Mouse (Mus musculus): ENCODE data around the gene Sh3tc1.
A peak's percentile ranks its signal among the peaks of the same experiment; 100 is the strongest.

The Sh3tc1 gene

GRCm38 (mm10) chr5:35739536-35740278, at the start of gene Sh3tc1:
Sh3tc1 (minus strand) TSS chr5:35739987.
- DNase-seq (ENCODE audit: low spot score): peak; percentile 75

- no peak for DNase-seq (ENCODE audit: low spot score)
These were observed 48.9 kb upstream of the Sh3tc1 start for GRCm38 (mm10) chr5:35788719-35789118.

DNA sequence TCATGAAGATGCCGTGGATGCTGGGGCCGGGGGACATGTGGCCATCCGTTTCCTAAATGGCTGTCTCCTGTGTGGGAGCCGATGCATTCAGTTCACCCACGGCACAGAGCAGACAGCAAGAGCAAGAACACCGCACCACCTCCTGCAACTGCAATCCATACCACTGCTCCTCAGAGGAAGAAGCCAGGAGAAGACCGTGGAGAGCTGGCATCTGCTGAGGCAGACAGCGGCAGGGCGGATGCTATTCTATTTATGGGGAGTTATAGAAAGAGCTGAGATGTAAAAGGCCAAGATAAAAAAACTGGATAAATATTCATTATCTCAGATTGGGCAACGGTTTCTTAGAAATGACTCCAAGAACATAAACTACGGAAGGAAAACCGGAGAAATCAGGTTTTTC, 48.1 kb upstream of the Sh3tc1 start:
- DNase-seq (ENCODE audit: low spot score): no peak

- no peak for DNase-seq (ENCODE audit: low spot score)
These were observed 46.1 kb upstream of the Sh3tc1 start for GRCm38 (mm10) chr5:35785853-35786252.

GRCm38 (mm10) chr5:35782648-35783180, 42.9 kb upstream of the Sh3tc1 start:
- DNase-seq (ENCODE audit: low spot score): no peak

GRCm38 (mm10) chr5:35781116-35781515, 41.3 kb upstream of the Sh3tc1 start:
- DNase-seq (ENCODE audit: low spot score): no peak

- no peak for DNase-seq (ENCODE audit: low spot score)
These were observed 34.3 kb upstream of the Sh3tc1 start for GRCm38 (mm10) chr5:35774137-35774424.

DNA sequence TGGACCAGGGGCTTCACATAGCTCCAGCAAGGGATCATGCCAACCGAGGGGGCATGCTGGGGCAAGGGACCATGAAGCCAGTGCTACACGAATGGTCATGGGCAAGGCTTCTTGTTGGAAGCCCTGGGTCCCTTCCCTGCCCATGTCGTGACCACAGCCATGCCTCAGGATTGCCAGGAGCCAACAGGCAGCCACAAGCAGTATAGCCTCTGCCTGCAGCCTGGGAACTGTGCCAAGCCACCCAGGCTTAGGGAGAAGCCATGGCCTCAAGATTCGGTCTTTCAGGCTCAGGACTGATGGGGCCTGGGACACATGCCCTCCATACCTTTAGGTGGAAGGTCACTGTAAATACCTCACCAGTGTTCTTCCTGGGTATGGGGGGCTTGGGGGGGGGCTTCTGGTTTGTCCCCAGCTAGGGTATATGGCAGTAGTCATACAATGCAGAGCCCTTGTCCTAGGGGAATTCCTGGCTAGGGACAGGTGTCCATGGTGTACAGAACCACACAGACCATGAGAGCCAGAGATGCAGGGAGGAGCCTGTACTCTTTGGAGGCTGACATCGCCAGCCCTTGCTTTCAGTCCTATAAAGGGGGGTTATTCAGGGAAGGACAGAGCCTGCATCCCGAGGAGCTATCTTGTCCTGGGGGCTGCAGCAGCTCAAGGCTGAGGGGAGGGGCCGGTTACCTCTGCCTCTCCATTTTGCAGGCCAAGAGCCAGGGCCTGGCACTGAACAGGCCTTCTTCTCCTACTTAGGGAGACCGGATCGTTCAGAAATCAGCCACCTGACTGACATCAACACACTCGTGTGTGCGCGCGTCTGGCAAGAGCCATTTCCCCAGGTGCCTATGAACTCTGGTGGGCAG, 33.7 kb upstream of the Sh3tc1 start:
- DNase-seq (ENCODE audit: low spot score): peak; percentile 47

GRCm38 (mm10) chr5:35770891-35771663, 31.3 kb upstream of the Sh3tc1 start:
- DNase-seq (ENCODE audit: low spot score): peak; percentile 51

DNA sequence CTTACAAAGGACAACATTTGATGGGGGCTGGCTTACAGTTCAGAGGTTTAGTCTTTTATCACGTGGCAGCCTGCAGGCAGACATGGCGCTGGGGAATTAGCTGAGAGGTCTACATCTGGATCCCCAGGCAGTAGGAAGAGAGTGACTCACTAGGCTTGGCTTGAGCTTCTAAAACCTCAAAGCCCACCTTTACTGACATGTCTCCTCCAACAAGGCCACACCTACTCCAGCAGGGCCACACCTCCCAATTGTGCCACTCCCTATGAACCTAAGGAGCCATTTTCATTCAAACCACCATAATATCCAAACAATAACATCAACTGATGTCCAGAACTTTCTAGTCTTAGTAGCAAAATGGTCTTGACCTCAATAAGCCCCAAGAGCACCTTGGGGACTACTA, 30.5 kb upstream of the Sh3tc1 start:
- DNase-seq (ENCODE audit: low spot score): no peak

DNA sequence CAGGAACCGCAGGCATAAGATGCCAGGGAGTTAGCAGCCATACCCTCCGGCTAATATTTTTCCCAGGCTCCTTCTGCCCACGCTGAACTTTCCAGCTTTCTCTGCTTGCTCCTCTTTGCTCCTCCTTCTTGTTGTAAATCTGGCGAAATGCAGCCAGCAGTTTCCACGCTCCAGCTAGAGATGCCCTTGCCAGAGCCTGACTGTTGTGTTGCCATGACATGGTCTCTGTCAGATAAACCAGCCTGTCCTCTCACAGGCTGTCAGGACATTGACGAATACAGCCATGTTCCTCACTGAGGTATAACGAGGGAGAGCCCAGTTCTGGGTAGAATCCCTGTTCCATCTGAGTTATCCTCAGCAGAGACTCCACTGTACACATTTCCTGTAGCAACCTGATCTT, 29.2 kb upstream of the Sh3tc1 start:
- no peak for DNase-seq (ENCODE audit: low spot score)

DNA sequence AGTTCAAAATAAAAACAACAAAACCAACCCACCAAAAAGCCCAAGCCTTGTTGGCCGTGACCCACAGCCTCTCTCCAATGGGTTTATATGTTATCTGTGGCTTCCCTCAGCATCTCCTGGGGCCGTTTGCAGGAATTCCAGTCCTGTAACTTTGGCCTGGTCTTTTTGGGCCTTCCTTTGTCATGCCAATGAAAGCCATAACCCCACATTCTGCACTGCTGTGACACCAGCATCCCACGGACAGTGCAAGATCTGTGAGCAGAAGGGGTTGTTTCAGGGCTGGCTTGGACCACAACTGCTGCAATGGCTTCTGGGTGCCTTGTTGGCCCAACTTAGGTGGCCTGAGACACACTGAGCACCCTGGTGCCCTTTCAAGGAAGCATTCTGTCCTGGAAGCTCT, 28.7 kb upstream of the Sh3tc1 start:
- DNase-seq (ENCODE audit: low spot score): no peak

GRCm38 (mm10) chr5:35765909-35766308, 26.1 kb upstream of the Sh3tc1 start:
- no peak for DNase-seq (ENCODE audit: low spot score)

DNA sequence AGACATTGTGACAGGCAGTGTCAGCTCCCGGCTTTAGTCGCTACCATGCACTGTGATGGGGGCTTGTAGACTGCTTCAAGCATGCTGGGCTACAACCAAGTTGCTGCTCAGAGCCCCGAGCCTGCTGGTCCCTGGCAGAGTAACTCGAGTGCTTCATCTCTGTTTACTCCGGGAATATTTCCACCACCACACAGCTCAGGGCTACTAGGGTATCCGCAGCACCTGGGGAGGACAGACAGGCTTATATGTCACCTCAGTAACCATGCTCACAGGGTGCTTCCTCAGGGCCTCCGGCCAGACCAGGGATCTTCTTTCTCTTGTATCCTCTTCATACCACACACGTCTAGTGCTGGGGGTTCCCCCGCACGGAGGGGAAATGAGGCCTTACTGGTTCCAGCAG, 23.1 kb upstream of the Sh3tc1 start:
- no peak for DNase-seq (ENCODE audit: low spot score)

- no peak for DNase-seq (ENCODE audit: low spot score)
These were observed 22.6 kb upstream of the Sh3tc1 start for GRCm38 (mm10) chr5:35762388-35762787.

- no peak for DNase-seq (ENCODE audit: low spot score)
These were observed 21.5 kb upstream of the Sh3tc1 start for GRCm38 (mm10) chr5:35761323-35761722.

DNA sequence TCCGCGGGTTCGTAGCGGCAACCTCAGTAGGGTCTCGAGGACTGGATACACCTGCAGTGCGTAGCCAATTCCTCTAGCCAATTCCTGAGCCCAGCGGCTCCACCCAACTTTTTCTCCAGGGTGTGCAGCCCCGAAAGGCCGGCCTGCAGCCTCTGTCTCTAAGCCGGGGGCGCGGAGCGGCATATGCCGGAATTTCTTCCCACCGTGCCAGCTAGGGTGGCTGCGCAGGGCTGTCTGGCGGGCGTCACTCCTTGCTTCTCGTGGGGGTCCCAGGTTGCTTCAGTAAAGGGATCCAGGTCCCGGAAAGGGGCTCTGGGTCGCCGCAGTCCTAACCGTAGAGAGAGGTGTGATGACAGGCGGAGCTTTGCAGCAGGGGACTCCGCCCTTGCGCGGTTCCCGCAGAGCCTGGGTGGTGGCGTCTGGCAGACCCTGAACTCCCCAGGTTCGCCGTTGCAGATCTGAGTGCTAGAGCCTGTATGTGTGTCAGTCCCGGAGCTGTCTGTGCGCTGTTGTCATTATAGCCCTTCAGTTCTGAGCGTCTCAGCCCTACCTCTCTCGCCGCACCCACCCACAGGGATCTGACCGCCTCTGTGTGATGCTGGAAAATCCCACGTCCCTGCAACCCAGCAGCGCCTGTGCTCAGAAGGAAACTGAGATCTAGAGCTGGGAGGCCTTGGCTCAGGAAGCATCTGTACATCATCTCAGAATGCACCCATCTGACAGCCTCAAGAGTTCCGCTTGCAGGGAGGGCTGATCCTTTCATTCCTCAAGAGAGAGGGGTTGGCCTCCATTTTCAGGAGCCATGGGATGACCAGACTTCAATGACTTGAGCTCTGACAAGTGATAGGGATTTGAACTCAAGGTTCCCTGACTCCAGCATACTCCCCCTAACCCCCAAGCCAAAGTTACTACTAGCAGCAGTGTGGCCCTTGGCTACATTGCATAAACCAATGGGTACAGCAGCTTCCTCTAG, 18.6 kb upstream of the Sh3tc1 start:
- no peak for DNase-seq (ENCODE audit: low spot score)

- DNase-seq (ENCODE audit: low spot score): peak; percentile 88
These were observed 17.8 kb upstream of the Sh3tc1 start, which contains the start of gene Ablim2 for GRCm38 (mm10) chr5:35757639-35758001. Ablim2 (plus strand) TSS chr5:35757880.

DNA sequence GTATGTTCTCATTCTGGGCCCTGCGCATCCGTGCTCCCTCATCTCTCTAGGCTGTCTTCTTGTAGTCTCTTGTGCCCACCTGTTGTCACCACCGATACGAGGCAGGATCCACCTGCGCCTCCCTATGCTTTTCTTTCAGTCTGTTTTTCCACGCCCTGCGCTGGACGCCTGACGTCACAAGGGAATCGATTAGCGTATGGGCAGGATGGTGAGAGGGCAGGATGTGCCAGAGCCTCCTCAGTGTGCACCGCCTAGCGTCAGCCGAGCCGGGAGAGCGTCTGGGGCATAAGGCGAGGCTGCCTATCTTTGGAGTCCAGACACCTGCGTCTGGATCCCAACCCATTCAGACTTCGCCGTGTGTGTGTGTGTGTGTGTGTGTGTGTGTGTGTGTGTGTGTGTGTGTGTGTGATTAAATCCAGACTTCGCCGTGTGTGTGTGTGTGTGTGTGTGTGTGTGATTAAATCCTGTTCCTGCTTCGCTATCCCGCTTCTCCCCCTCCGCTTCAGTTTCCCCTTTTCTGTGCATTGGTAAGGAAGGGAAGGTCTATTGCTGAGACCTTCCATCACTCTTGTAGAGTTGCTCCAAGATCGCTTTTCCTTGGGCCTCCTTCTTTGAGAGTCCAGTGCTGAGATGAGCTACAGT, 17.3 kb upstream of the Sh3tc1 start:
- no peak for DNase-seq (ENCODE audit: low spot score)

DNA sequence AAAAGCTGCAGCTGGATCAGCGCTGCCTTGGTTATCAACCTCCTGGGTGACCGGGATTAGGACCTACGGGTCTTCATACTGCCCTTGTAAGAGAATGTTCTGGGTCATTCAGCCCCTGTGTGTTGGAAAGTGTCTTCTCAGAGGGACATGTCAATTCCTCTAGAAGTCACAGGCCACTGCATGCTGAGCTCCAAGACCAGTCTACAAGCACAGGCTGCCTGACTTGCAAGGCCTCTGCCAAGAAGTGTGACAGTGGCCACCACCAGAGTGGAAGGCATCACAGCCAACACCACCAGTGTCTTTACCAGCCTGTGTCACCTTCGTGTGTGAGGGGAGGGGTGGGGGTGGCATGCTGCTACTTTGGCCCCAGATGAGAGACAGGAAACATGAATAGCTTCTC, 16.2 kb upstream of the Sh3tc1 start:
- DNase-seq (ENCODE audit: low spot score): no peak

All from ovary, postnatal 36 days (tissue).